Mouse (Mus musculus) thymus, postnatal 36 days (tissue): ENCODE data around the gene Alg3.

Source experiments
- DNase-seq, 2 experiments: peaks; one replicate each; pipeline ENCODE4 v3.0.0; 2022; ENCODE audit warnings: mixed read lengths in 2 of 2

Gene Alg3

GRCm38 (mm10) chr16:20604705-20605104 is 6.8 kb downstream of the Alg3 start:
- DNase-seq, result no peak

GRCm38 (mm10) chr16:20600511-20600910 is 11.0 kb downstream of the Alg3 start:
- DNase-seq, result no peak

- no peak for DNase-seq
Measured at GRCm38 (mm10) chr16:20596687-20597441, 14.7 kb downstream of the Alg3 start.

GRCm38 (mm10) chr16:20595737-20596136 is 15.8 kb downstream of the Alg3 start:
- no peak for DNase-seq

- DNase-seq, result no peak
Measured at GRCm38 (mm10) chr16:20595060-20595673, 16.4 kb downstream of the Alg3 start.

- peak in 1 of 2 experiments; percentile 5 for DNase-seq
Measured at GRCm38 (mm10) chr16:20591076-20591705, 20.3 kb downstream of the Alg3 start.

GRCm38 (mm10) chr16:20590680-20591038 is 20.9 kb downstream of the Alg3 start:
- no peak for DNase-seq

- peak in 1 of 2 experiments; percentile 11 for DNase-seq
Measured at GRCm38 (mm10) chr16:20589939-20590679, 21.4 kb downstream of the Alg3 start.

- DNase-seq, result no peak
Measured at GRCm38 (mm10) chr16:20589366-20589938, 22.1 kb downstream of the Alg3 start, which contains the start of gene Vwa5b2. Vwa5b2 (plus strand) TSS chr16:20589471.

- DNase-seq, result no peak
Measured at GRCm38 (mm10) chr16:20565075-20565474, 46.5 kb downstream of the Alg3 start.

GRCm38 (mm10) chr16:20557381-20557780 is 54.2 kb downstream of the Alg3 start:
- no peak for DNase-seq
